Mouse (Mus musculus): ENCODE measurements around the gene 2900026A02Rik. TPM values are rescaled to one million over a fixed set of nuclear protein-coding genes. Genes with fewer than 3 reads are reported as not detected.

The 2900026A02Rik gene
- total RNA-seq, 2 experiments from 2014 or later, result 21.2 to 23.3 TPM

GRCm38 (mm10) chr5:113175976-113176375, 45.1 kb downstream of the 2900026A02Rik start:
- DNase-seq (ENCODE audit: low spot score in 2 of 2), result no peak

- DNase-seq (ENCODE audit: low spot score in 2 of 2), result no peak
These were observed 45.9 kb downstream of the 2900026A02Rik start for GRCm38 (mm10) chr5:113174916-113175692.

- DNase-seq (ENCODE audit: low spot score in 2 of 2), result peak; percentile 44 to 55
These were observed 47.7 kb downstream of the 2900026A02Rik start for GRCm38 (mm10) chr5:113173318-113173717.

- no peak for DNase-seq (ENCODE audit: low spot score in 2 of 2)
These were observed 49.0 kb downstream of the 2900026A02Rik start for GRCm38 (mm10) chr5:113171968-113172578.

- no peak for DNase-seq (ENCODE audit: low spot score in 2 of 2)
These were observed 50.8 kb downstream of the 2900026A02Rik start for GRCm38 (mm10) chr5:113170064-113170754.

- no peak for DNase-seq (ENCODE audit: low spot score in 2 of 2)
These were observed 53.3 kb downstream of the 2900026A02Rik start for GRCm38 (mm10) chr5:113167733-113168132.

GRCm38 (mm10) chr5:113165481-113165880, 55.6 kb downstream of the 2900026A02Rik start:
- no peak for DNase-seq (ENCODE audit: low spot score in 2 of 2)

DNA sequence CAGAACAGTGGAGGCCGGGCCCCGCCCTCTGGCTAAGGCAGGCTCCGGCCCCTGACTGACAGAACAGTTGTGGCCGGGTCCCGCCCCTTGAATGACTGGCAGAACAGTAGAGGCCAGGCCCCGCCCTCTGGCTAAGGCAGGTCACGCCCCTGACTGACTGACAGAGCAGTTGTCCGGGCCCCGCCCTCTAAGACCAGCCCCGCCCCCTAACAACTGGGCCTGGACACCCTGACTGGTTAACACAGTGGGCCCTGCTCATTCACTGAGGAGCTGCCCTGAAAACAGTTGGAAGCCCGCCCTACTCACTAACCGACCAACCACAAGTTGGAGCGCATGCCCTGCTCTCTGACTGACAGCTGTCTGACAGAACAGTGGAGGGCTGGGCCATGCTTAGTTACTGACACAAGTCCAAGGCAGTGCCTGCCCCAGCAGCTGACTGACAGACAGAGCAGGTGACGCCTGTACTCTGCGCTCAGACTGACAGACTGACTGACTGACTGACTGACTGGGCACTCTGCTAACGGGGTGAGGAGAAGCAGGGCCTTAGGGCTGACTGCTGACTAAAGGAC, 56.1 kb downstream of the 2900026A02Rik start:
- peak; percentile 57 to 77 for DNase-seq (ENCODE audit: low spot score in 2 of 2)

DNA sequence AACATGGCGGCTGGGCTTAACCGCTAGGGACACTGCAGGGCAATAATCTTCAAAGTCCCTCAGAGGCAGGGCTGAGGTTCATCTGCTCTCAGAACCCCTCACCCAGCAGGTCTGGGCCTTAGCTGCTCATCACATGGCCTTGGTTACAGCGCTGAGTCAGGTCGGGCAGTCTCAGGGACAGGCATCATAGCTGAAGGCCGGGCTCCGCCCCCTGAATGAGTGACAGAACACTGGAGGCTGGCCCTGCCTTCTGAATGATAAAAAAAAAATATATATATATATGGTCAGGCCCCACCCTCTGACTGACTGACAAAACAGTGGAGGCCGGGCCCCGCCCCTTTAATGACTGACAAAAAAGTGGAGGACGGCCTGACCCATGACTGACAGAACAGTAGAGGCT, 56.6 kb downstream of the 2900026A02Rik start:
- DNase-seq (ENCODE audit: low spot score in 2 of 2), result peak in 1 of 2 experiments; percentile 49

- DNase-seq (ENCODE audit: low spot score in 2 of 2), result peak in 1 of 2 experiments; percentile 49
These were observed 57.9 kb downstream of the 2900026A02Rik start for GRCm38 (mm10) chr5:113163116-113163515.

DNA sequence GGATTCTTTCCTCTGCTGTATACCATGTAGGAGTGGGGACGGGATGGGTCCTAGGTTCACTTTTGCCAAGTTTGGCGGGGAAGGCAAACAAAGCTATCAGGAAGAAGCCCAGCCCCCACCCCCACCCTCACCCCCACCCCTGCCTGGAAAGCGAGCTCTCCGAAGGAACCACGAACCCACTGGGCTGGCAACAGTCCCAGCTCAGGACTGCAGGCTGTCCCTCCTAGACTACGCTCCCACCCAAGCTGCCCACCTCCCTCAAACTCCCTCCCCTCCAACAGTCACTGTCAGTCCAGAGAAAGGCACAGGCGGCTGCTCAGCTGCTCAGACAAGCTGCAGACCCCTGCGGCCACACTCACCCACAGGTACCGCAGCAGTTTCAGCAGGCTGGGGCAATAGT, 58.3 kb downstream of the 2900026A02Rik start:
- DNase-seq (ENCODE audit: low spot score in 2 of 2), result no peak

- no peak for DNase-seq (ENCODE audit: low spot score in 2 of 2)
These were observed 59.5 kb downstream of the 2900026A02Rik start for GRCm38 (mm10) chr5:113161576-113161975.

DNA sequence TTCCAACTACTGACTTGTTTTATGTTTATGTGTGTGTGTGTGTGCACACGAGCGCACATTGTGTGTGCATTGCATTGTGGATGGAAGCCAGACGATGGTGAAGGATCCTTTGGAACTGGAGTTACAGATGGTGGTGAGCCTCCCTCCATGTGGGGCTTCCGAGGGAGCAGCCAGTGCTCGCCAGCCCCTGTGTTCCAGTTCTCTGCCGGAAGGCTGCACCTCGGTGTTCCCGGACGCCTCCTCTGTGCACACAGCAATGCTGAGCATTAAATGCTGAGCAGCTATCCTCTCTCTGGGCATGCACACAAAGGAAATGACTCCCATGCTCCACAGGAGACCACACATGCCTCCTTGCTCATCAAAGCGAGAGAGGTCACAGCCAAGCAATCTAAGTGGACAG, 60.7 kb downstream of the 2900026A02Rik start:
- DNase-seq (ENCODE audit: low spot score in 2 of 2), result no peak

DNA sequence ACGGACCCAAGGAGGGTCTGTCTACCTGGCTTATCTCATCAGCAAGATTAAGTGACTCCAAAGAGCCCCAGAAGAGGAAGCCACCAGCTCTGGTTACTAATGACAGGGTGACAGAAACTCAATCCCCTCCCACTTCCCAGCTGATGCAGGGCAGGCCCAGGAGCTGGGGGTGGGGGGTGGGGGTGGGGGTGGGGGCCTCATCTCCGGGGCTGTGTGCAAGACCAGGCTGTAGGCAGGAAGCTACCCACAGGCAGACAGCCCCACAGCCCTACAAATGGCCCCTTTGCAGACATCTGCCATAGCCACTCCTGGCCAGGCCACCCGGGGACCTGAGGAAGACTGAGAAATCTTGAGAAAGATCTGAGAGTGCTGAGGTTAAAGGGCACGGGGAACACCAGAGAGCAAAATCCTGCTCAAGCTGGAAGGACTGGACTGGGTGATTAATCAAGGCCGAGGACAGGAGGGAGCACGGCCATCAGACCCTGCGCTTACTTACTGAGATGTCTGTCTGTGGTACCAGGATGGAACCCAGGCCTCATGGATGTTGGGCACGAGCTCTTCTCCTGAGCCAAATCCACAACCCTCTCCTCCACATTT, 62.2 kb downstream of the 2900026A02Rik start:
- no peak for DNase-seq (ENCODE audit: low spot score in 2 of 2)

GRCm38 (mm10) chr5:113157588-113157987, 63.4 kb downstream of the 2900026A02Rik start:
- no peak for DNase-seq (ENCODE audit: low spot score in 2 of 2)

DNA sequence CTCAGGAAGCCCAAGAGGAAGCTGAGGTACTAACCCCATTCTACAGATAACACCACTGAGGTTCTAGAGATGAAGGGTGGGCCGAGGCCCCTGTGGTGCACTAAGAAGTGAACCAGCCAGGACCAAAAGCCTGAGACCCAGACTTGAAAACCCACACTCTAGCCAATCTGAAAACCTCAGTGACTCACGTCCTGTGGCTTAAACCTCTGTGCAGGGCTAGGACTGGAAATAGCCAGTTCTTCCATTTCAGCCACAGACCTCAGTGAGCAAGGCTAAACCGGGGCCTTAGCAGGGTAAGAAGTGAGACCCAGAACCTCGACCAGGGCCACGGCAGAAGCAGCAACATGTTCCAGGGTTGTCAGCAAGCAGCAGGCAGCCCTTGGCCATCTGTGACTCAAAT, 64.0 kb downstream of the 2900026A02Rik start:
- DNase-seq (ENCODE audit: low spot score in 2 of 2), result no peak

- peak; percentile 62 to 70 for DNase-seq (ENCODE audit: low spot score in 2 of 2)
These were observed 65.9 kb downstream of the 2900026A02Rik start for GRCm38 (mm10) chr5:113155133-113155532.

DNA sequence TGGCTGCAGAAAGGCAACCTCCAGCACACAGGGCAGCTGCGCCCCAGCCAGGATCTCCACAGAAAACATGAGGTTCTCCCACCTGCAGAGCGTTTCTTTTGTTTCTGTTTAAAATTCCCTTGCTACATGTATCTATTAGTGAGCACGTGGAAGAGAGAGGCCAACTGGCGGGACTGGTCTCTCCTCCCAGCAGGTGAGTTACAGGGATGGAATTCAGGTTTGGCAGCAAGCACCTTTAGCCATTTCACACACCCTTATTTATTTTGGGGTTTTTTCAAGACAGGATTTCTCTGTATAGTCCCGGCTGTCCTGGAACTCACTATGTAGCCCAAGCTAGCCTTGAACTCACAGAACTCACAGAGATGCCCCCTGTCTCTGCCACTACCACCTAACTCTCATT, 66.6 kb downstream of the 2900026A02Rik start:
- DNase-seq (ENCODE audit: low spot score in 2 of 2), result no peak

DNA sequence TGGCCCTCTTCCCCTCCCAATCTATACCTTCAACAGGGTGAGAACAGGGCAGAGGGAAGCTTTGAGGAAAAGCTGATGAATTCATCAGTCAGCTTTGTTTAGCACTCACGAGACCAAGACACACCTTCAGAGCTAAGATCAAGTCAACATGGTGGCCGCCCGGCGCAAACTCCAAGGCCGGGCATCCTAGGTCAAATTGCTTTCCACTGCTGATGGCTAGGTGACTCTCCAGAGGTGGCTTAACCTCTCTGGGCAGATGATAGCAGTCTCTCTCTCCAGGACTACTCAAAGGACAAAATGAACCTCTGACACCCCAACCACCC, 67.6 kb downstream of the 2900026A02Rik start:
- no peak for DNase-seq (ENCODE audit: low spot score in 2 of 2)

GRCm38 (mm10) chr5:113152663-113153507, 68.2 kb downstream of the 2900026A02Rik start:
- DNase-seq (ENCODE audit: low spot score in 2 of 2), result no peak

All from adrenal gland, postnatal 4 days (tissue).